Mouse (Mus musculus): ENCODE data around the gene Mpp3.

DNA sequence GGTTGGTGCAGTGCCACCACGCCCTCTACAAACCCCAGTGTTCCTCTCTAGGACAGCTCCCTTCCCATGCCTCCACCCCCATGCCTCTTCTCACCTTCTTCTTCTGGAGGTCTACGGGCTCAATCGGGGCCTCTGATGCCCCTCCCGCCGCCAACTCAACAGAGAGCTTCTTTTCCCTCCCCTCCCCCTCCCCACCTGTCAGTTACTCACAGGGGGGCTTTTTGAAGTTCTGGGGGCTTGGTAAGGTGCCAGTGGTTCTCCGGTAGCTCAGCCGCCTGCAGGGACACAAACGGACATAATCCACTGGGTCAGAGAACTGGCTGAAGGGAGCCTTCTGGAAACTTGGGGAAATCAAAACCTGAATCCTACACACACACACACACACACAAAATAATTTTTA, 16.8 kb downstream of the Mpp3 start:
- TF ChIP-seq CTCF (IDR thresholded peaks at IDR 0.05; ENCODE audit: low read depth) (no peak), EP300 (optimal IDR thresholded peaks at IDR 0.05) (no peak)

All from stomach, postnatal 0 days (tissue).